Mouse (Mus musculus): ENCODE data around the gene Nipal3. TPM values are rescaled to one million over a fixed set of nuclear protein-coding genes. Genes with fewer than 3 reads are reported as not detected.

Gene Nipal3
- polyA plus RNA-seq, 1 experiment from 2014 or later: 3.9 TPM

GRCm38 (mm10) chr4:135434395-135434789 is 60.4 kb downstream of the Nipal3 start:
- H3K27me3 ChIP-seq: no peaks in the 10 kb centered on the region
- peaks cover 68% of the 10 kb centered on the region for H3K4me1 ChIP-seq (replicated peaks)
- peak overlapping the region; percentile 62 for H3K9ac ChIP-seq
- no peaks in the 10 kb centered on the region for H3K36me3 ChIP-seq (replicated peaks)
- 31% methylated on average over 11 of the region's 11 CpGs for WGBS (ENCODE audit: insufficient replicate concordance)
- peak overlapping the region; percentile 90 for H3K27ac ChIP-seq (replicated peaks)
- H3K4me3 ChIP-seq (replicated peaks): peak overlapping the region; percentile 78
- peak overlapping the region; percentile 98 for H3K4me2 ChIP-seq
- no peak for ATAC-seq (ENCODE audit: insufficient read depth)
- no peaks in the 10 kb centered on the region for H3K9me3 ChIP-seq (replicated peaks)

- Histone ChIP-seq H3K9ac (peak within 1 kb of the TSS; percentile 79), H3K4me2 (peak within 1 kb of the TSS; percentile 98), H3K27ac (replicated peaks) (peak within 1 kb of the TSS; percentile 90), H3K4me3 (replicated peaks) (peak within 1 kb of the TSS; percentile 78), H3K36me3 (replicated peaks) (no peaks in the 10 kb centered on the region), H3K9me3 (replicated peaks) (no peaks in the 10 kb centered on the region), H3K4me1 (replicated peaks) (peaks cover 69% of the 10 kb centered on the region), H3K27me3 (no peaks in the 10 kb centered on the region)
- WGBS (ENCODE audit: insufficient replicate concordance): under 1% methylated on average over 76 of the region's 79 CpGs
- peak; percentile 91 for ATAC-seq (ENCODE audit: insufficient read depth)
Measured at GRCm38 (mm10) chr4:135433443-135434394, 61.1 kb downstream of the Nipal3 start, which contains the start of gene Rcan3. TSS of gene Rcan3 (minus strand) at chr4:135433853.

GRCm38 (mm10) chr4:135433086-135433442 is 61.8 kb downstream of the Nipal3 start:
- no peaks in the 10 kb centered on the region for H3K9me3 ChIP-seq (replicated peaks)
- peak overlapping the region; percentile 79 for H3K9ac ChIP-seq
- no peaks in the 10 kb centered on the region for H3K27me3 ChIP-seq
- ATAC-seq (ENCODE audit: insufficient read depth): no peak
- peak overlapping the region; percentile 78 for H3K4me3 ChIP-seq (replicated peaks)
- H3K4me2 ChIP-seq: peak overlapping the region; percentile 98
- peak overlapping the region; percentile 90 for H3K27ac ChIP-seq (replicated peaks)
- peaks cover 65% of the 10 kb centered on the region for H3K4me1 ChIP-seq (replicated peaks)
- 19% methylated on average over 10 of the region's 10 CpGs for WGBS (ENCODE audit: insufficient replicate concordance)
- H3K36me3 ChIP-seq (replicated peaks): no peaks in the 10 kb centered on the region

GRCm38 (mm10) chr4:135429990-135430760 is 64.7 kb downstream of the Nipal3 start:
- Histone ChIP-seq H3K27ac (replicated peaks) (no peak overlapping the region), H3K9me3 (replicated peaks) (no peaks in the 10 kb centered on the region), H3K4me2 (no peak overlapping the region), H3K36me3 (replicated peaks) (no peaks in the 10 kb centered on the region), H3K9ac (no peak overlapping the region), H3K27me3 (no peaks in the 10 kb centered on the region), H3K4me3 (replicated peaks) (no peak overlapping the region), H3K4me1 (replicated peaks) (peaks cover 46% of the 10 kb centered on the region)
- WGBS (ENCODE audit: insufficient replicate concordance): 54% methylated on average over 8 of the region's 8 CpGs
- no peak for ATAC-seq (ENCODE audit: insufficient read depth)

- no peak for ATAC-seq (ENCODE audit: insufficient read depth)
- WGBS (ENCODE audit: insufficient replicate concordance): 46% methylated on average over 4 of the region's 4 CpGs
- Histone ChIP-seq H3K4me3 (replicated peaks) (no peak overlapping the region), H3K36me3 (replicated peaks) (no peaks in the 10 kb centered on the region), H3K9me3 (replicated peaks) (no peaks in the 10 kb centered on the region), H3K27ac (replicated peaks) (no peak overlapping the region), H3K27me3 (no peaks in the 10 kb centered on the region), H3K9ac (no peak overlapping the region), H3K4me1 (replicated peaks) (peaks cover 41% of the 10 kb centered on the region), H3K4me2 (no peak overlapping the region)
Measured at GRCm38 (mm10) chr4:135429383-135429782, 65.5 kb downstream of the Nipal3 start.

GRCm38 (mm10) chr4:135426587-135426986 is 68.3 kb downstream of the Nipal3 start:
- Histone ChIP-seq H3K27me3 (no peaks in the 10 kb centered on the region), H3K9me3 (replicated peaks) (no peaks in the 10 kb centered on the region), H3K4me1 (replicated peaks) (peaks cover 22% of the 10 kb centered on the region), H3K4me2 (no peak overlapping the region), H3K36me3 (replicated peaks) (no peaks in the 10 kb centered on the region), H3K9ac (no peak overlapping the region), H3K4me3 (replicated peaks) (no peak overlapping the region), H3K27ac (replicated peaks) (no peak overlapping the region)
- ATAC-seq (ENCODE audit: insufficient read depth): no peak
- 74% methylated on average over 7 of the region's 7 CpGs for WGBS (ENCODE audit: insufficient replicate concordance)

- no peaks in the 10 kb centered on the region for H3K9me3 ChIP-seq (replicated peaks)
- no peak overlapping the region for H3K27ac ChIP-seq (replicated peaks)
- H3K4me1 ChIP-seq (replicated peaks): peaks cover 20% of the 10 kb centered on the region
- H3K27me3 ChIP-seq: no peaks in the 10 kb centered on the region
- no peak overlapping the region for H3K9ac ChIP-seq
- H3K4me3 ChIP-seq (replicated peaks): no peak overlapping the region
- H3K4me2 ChIP-seq: no peak overlapping the region
- no peaks in the 10 kb centered on the region for H3K36me3 ChIP-seq (replicated peaks)
- ATAC-seq (ENCODE audit: insufficient read depth): no peak
- 72% methylated on average over 9 of the region's 9 CpGs for WGBS (ENCODE audit: insufficient replicate concordance)
Measured at GRCm38 (mm10) chr4:135425625-135426024, 69.2 kb downstream of the Nipal3 start.

- no peak overlapping the region for H3K4me3 ChIP-seq (replicated peaks)
- no peak overlapping the region for H3K4me2 ChIP-seq
- 86% methylated on average over 13 of the region's 13 CpGs for WGBS (ENCODE audit: insufficient replicate concordance)
Measured at GRCm38 (mm10) chr4:135420961-135421360, 73.9 kb downstream of the Nipal3 start.

GRCm38 (mm10) chr4:135420416-135420815 is 74.4 kb downstream of the Nipal3 start:
- Histone ChIP-seq H3K27me3 (no peaks in the 10 kb centered on the region), H3K4me1 (replicated peaks) (0 out of 2 replicates have a peak, but pooled peaks cover 9% of the 10 kb centered on the region), H3K4me2 (no peak overlapping the region), H3K9me3 (replicated peaks) (no peaks in the 10 kb centered on the region), H3K27ac (replicated peaks) (no peak overlapping the region), H3K36me3 (replicated peaks) (0 out of 2 replicates have a peak, but pooled peaks cover 3% of the 10 kb centered on the region), H3K4me3 (replicated peaks) (no peak overlapping the region), H3K9ac (no peak overlapping the region)
- 86% methylated on average over 11 of the region's 11 CpGs for WGBS (ENCODE audit: insufficient replicate concordance)
- no peak for ATAC-seq (ENCODE audit: insufficient read depth)

More at GRCm38 (mm10) chr4:135420961-135421360, 73.9 kb downstream of the Nipal3 start:
- ATAC-seq (ENCODE audit: insufficient read depth): no peak
- no peaks in the 10 kb centered on the region for H3K27me3 ChIP-seq
- H3K9me3 ChIP-seq (replicated peaks): no peaks in the 10 kb centered on the region
- no peak overlapping the region for H3K27ac ChIP-seq (replicated peaks)
- 0 out of 2 replicates have a peak, but pooled peaks cover 6% of the 10 kb centered on the region for H3K4me1 ChIP-seq (replicated peaks)
- 0 out of 2 replicates have a peak, but pooled peaks cover 3% of the 10 kb centered on the region for H3K36me3 ChIP-seq (replicated peaks)
- H3K9ac ChIP-seq: no peak overlapping the region

- ATAC-seq (ENCODE audit: insufficient read depth): no peak
- Histone ChIP-seq H3K9me3 (replicated peaks) (no peaks in the 10 kb centered on the region), H3K36me3 (replicated peaks) (0 out of 2 replicates have a peak, but pooled peaks cover 3% of the 10 kb centered on the region), H3K27ac (replicated peaks) (no peak overlapping the region), H3K4me1 (replicated peaks) (0 out of 2 replicates have a peak, but pooled peaks cover 12% of the 10 kb centered on the region), H3K4me3 (replicated peaks) (no peak overlapping the region), H3K27me3 (no peaks in the 10 kb centered on the region), H3K9ac (no peak overlapping the region), H3K4me2 (no peak overlapping the region)
- 82% methylated on average over 21 of the region's 21 CpGs for WGBS (ENCODE audit: insufficient replicate concordance)
Measured at GRCm38 (mm10) chr4:135419996-135420395, 74.8 kb downstream of the Nipal3 start.

- 48% methylated on average over 21 of the region's 21 CpGs for WGBS (ENCODE audit: insufficient replicate concordance)
- peak overlapping the region; percentile 25 for H3K4me2 ChIP-seq
Measured at GRCm38 (mm10) chr4:135416367-135416766, 78.5 kb downstream of the Nipal3 start.

More at GRCm38 (mm10) chr4:135416367-135416766, 78.5 kb downstream of the Nipal3 start:
- no peak for ATAC-seq (ENCODE audit: insufficient read depth)
- Histone ChIP-seq H3K4me3 (replicated peaks) (0 out of 2 replicates have a peak overlapping the region, but pooled peaks have one; percentile 16), H3K9me3 (replicated peaks) (no peaks in the 10 kb centered on the region), H3K9ac (no peak overlapping the region), H3K36me3 (replicated peaks) (0 out of 2 replicates have a peak, but pooled peaks cover 3% of the 10 kb centered on the region), H3K4me1 (replicated peaks) (0 out of 2 replicates have a peak, but pooled peaks cover 12% of the 10 kb centered on the region), H3K27ac (replicated peaks) (no peak overlapping the region), H3K27me3 (no peaks in the 10 kb centered on the region)

All from liver, embryonic 15.5 days (tissue).